Mouse (Mus musculus): Measurements from ENCODE around the gene Nabp2. TPM values are rescaled to one million over a fixed set of nuclear protein-coding genes. Genes with fewer than 3 reads are reported as not detected.

The Nabp2 gene
- polyA plus RNA-seq, 1 experiment from 2014 or later: 101 TPM

DNA sequence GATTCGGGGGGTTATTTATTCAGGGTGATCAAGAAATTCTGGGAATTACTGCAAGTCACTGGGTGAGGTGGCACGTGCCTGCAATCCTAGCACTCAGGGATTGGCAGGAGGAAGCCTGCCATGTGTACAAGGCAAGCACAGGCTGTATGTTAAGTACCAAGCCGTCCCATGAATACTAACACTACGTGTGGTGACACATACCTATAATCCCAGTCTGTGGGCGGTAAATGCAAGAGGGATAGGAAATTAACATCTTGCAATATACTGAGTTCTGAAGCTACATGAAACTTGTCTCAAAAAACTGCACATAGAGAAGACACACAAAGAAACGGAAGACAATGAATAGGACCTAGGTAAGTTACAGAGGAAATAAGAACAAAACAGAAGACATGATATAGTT is 39.7 kb upstream of the Nabp2 start:
- no peaks in the 10 kb centered on the region for H3K36me3 ChIP-seq (ENCODE audit: control insufficient read depth, insufficient read depth, low read length)
- no peak overlapping the region for H3K4me3 ChIP-seq (ENCODE audit: low read depth, low read length)
- no peaks in the 10 kb centered on the region for H3K9me3 ChIP-seq (ENCODE audit: control insufficient read depth, low read length)
- 83% methylated on average over 6 of the region's 6 CpGs for WGBS
- H3K27me3 ChIP-seq (replicated peaks; ENCODE audit: control insufficient read depth, insufficient read depth, low read length): no peaks in the 10 kb centered on the region
- ATAC-seq (replicated peaks; ENCODE audit: low FRiP score) (no peak), DNase-seq (ENCODE audit: low spot score) (no peak)
- H3K4me1 ChIP-seq (replicated peaks; ENCODE audit: control insufficient read depth, insufficient read depth, low read length): no peaks in the 10 kb centered on the region
- H3K4me2 ChIP-seq: no peak overlapping the region
- H3K9ac ChIP-seq (ENCODE audit: low read depth, low read length): no peak overlapping the region
- no peak overlapping the region for H3K27ac ChIP-seq (ENCODE audit: low read depth, low read length)

DNA sequence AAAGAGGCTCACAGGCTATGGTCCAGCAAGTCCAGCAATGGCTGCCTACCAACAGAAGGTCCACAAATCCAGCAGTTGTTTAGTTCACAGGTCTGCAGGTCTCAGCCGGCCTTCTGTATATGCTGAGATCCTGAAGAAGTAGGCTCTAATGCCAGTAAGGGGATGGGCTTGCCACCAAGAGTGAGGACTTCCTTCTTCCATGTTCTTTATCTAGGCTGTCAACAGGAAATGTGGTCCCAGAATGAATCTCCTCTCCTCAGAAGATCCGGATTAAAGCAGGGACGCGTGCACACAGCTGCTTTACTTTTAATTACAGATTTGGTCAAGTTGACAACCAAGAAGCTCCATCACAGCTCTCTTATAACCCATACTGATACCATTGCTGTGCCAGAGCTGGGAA is 34.1 kb upstream of the Nabp2 start:
- no peak for ATAC-seq (replicated peaks; ENCODE audit: low FRiP score)

GRCm38 (mm10) chr10:128444354-128444753 is 33.1 kb upstream of the Nabp2 start:
- peaks cover 6% of the 10 kb centered on the region; the same call in 1 of the 2 replicates for H3K36me3 ChIP-seq (ENCODE audit: control insufficient read depth, insufficient read depth, low read length)
- 74% methylated on average over 6 of the region's 6 CpGs for WGBS
- H3K9ac ChIP-seq (ENCODE audit: low read depth, low read length): no peak overlapping the region
- H3K9me3 ChIP-seq (ENCODE audit: control insufficient read depth, low read length): no peaks in the 10 kb centered on the region
- no peak overlapping the region for H3K4me2 ChIP-seq
- ATAC-seq (replicated peaks; ENCODE audit: low FRiP score) (no peak), DNase-seq (ENCODE audit: low spot score) (no peak)
- no peaks in the 10 kb centered on the region for H3K4me1 ChIP-seq (replicated peaks; ENCODE audit: control insufficient read depth, insufficient read depth, low read length)
- H3K27ac ChIP-seq (ENCODE audit: low read depth, low read length): no peak overlapping the region
- H3K4me3 ChIP-seq (ENCODE audit: low read depth, low read length): no peak overlapping the region
- H3K27me3 ChIP-seq (replicated peaks; ENCODE audit: control insufficient read depth, insufficient read depth, low read length): no peaks in the 10 kb centered on the region

More for the DNA sequence above, 34.1 kb upstream of the Nabp2 start:
- WGBS: 37% methylated on average over 4 of the region's 4 CpGs
- Histone ChIP-seq H3K4me1 (replicated peaks; ENCODE audit: control insufficient read depth, insufficient read depth, low read length) (no peaks in the 10 kb centered on the region), H3K27ac (ENCODE audit: low read depth, low read length) (no peak overlapping the region), H3K9me3 (ENCODE audit: control insufficient read depth, low read length) (no peaks in the 10 kb centered on the region), H3K4me3 (ENCODE audit: low read depth, low read length) (no peak overlapping the region), H3K9ac (ENCODE audit: low read depth, low read length) (no peak overlapping the region), H3K36me3 (ENCODE audit: control insufficient read depth, insufficient read depth, low read length) (no peaks in the 10 kb centered on the region; the same call in 1 of the 2 replicates), H3K27me3 (replicated peaks; ENCODE audit: control insufficient read depth, insufficient read depth, low read length) (no peaks in the 10 kb centered on the region), H3K4me2 (no peak overlapping the region)
- no peak for DNase-seq (ENCODE audit: low spot score)

- ATAC-seq (replicated peaks; ENCODE audit: low FRiP score): no peak
- Histone ChIP-seq H3K27ac (ENCODE audit: low read depth, low read length) (no peak overlapping the region), H3K4me3 (ENCODE audit: low read depth, low read length) (no peak overlapping the region), H3K9me3 (ENCODE audit: control insufficient read depth, low read length) (no peaks in the 10 kb centered on the region), H3K36me3 (ENCODE audit: control insufficient read depth, insufficient read depth, low read length) (peaks cover 21% of the 10 kb centered on the region), H3K9ac (ENCODE audit: low read depth, low read length) (no peak overlapping the region), H3K4me1 (replicated peaks; ENCODE audit: control insufficient read depth, insufficient read depth, low read length) (no peaks in the 10 kb centered on the region), H3K4me2 (no peak overlapping the region), H3K27me3 (replicated peaks; ENCODE audit: control insufficient read depth, insufficient read depth, low read length) (no peaks in the 10 kb centered on the region)
- DNase-seq (ENCODE audit: low spot score): no peak
- WGBS: 89% methylated on average over 1 of the region's 1 CpGs
Observed at GRCm38 (mm10) chr10:128442718-128443117, 31.4 kb upstream of the Nabp2 start.

- no peak for DNase-seq (ENCODE audit: low spot score)
- no peak overlapping the region for H3K27ac ChIP-seq (ENCODE audit: low read depth, low read length)
- H3K4me2 ChIP-seq: no peak overlapping the region
- H3K4me3 ChIP-seq (ENCODE audit: low read depth, low read length): no peak overlapping the region
- peaks cover 30% of the 10 kb centered on the region for H3K36me3 ChIP-seq (ENCODE audit: control insufficient read depth, insufficient read depth, low read length)
- H3K4me1 ChIP-seq (replicated peaks; ENCODE audit: control insufficient read depth, insufficient read depth, low read length): no peaks in the 10 kb centered on the region
- no peaks in the 10 kb centered on the region for H3K27me3 ChIP-seq (replicated peaks; ENCODE audit: control insufficient read depth, insufficient read depth, low read length)
- 86% methylated on average over 10 of the region's 10 CpGs for WGBS
- no peak for ATAC-seq (replicated peaks; ENCODE audit: low FRiP score)
- no peak overlapping the region for H3K9ac ChIP-seq (ENCODE audit: low read depth, low read length)
- H3K9me3 ChIP-seq (ENCODE audit: control insufficient read depth, low read length): no peaks in the 10 kb centered on the region
Observed at GRCm38 (mm10) chr10:128441324-128442119, 30.2 kb upstream of the Nabp2 start.

GRCm38 (mm10) chr10:128440407-128440806 is 29.1 kb upstream of the Nabp2 start:
- Histone ChIP-seq H3K9ac (ENCODE audit: low read depth, low read length) (no peak overlapping the region), H3K4me1 (replicated peaks; ENCODE audit: control insufficient read depth, insufficient read depth, low read length) (no peaks in the 10 kb centered on the region), H3K27ac (ENCODE audit: low read depth, low read length) (no peak overlapping the region), H3K36me3 (ENCODE audit: control insufficient read depth, insufficient read depth, low read length) (peaks cover 40% of the 10 kb centered on the region), H3K27me3 (replicated peaks; ENCODE audit: control insufficient read depth, insufficient read depth, low read length) (no peaks in the 10 kb centered on the region), H3K4me3 (ENCODE audit: low read depth, low read length) (no peak overlapping the region), H3K9me3 (ENCODE audit: control insufficient read depth, low read length) (no peaks in the 10 kb centered on the region), H3K4me2 (no peak overlapping the region)
- DNase-seq (ENCODE audit: low spot score): no peak
- ATAC-seq (replicated peaks; ENCODE audit: low FRiP score): no peak
- 66% methylated on average over 10 of the region's 10 CpGs for WGBS

DNA sequence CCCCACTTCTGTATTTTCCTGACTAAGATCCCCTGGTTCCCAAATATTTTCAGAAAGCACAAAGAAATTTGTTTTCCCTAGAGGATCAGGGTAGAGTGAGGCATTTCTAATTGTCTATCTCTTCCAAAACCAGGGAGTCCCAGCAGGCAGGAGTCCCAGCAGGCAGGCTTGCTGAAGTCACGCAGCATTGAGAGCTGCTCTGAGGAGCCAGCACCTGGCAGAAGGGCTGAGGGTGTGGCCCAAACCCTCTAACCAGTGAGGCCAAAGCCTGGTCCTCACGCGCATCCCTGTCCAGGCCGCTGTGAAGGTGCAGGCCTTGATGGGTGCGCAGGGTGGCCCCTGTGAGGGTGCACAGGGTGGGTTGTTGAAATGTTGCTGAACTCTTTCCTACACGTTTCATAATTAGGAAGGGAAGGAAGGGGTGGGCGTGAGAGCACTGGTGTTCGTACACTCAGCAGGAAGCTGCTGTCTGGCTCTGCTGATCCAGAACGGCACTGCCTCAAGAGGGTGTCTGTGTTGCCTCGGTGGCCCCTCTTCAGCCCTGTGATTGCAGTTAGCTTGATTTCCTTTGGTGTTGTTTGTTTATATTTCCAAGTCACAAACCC is 27.5 kb upstream of the Nabp2 start:
- no peak for ATAC-seq (replicated peaks; ENCODE audit: low FRiP score)
- H3K36me3 ChIP-seq (ENCODE audit: control insufficient read depth, insufficient read depth, low read length): peaks cover 44% of the 10 kb centered on the region

DNA sequence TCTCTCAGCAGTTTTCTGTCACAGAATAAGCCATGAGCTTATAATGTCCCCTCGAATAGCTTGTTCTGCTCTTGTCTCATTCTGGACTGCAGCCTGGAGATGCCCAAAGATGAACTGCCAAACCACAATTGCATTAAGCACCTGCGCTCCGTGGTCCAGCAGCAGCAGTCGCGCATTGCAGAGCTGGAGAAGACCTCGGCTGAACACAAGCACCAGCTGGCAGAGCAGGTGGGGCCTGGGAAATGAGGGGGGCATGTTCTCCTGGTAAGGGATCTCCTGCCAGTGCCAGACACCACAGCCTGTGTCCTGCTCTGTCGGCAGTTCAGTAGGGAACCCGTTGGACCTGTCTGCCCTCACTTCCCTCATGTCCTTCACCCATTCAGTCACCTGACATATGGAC is 25.1 kb upstream of the Nabp2 start:
- Histone ChIP-seq H3K27me3 (replicated peaks; ENCODE audit: control insufficient read depth, insufficient read depth, low read length) (no peaks in the 10 kb centered on the region), H3K9me3 (ENCODE audit: control insufficient read depth, low read length) (no peaks in the 10 kb centered on the region), H3K27ac (ENCODE audit: low read depth, low read length) (no peak overlapping the region), H3K4me1 (replicated peaks; ENCODE audit: control insufficient read depth, insufficient read depth, low read length) (no peaks in the 10 kb centered on the region), H3K36me3 (ENCODE audit: control insufficient read depth, insufficient read depth, low read length) (peaks cover 47% of the 10 kb centered on the region), H3K9ac (ENCODE audit: low read depth, low read length) (no peak overlapping the region), H3K4me3 (ENCODE audit: low read depth, low read length) (no peak overlapping the region), H3K4me2 (no peak overlapping the region)
- no peak for DNase-seq (ENCODE audit: low spot score)
- WGBS: 93% methylated on average over 8 of the region's 8 CpGs
- no peak for ATAC-seq (replicated peaks; ENCODE audit: low FRiP score)

More for the DNA sequence above, 27.5 kb upstream of the Nabp2 start:
- Histone ChIP-seq H3K4me3 (ENCODE audit: low read depth, low read length) (no peak overlapping the region), H3K4me1 (replicated peaks; ENCODE audit: control insufficient read depth, insufficient read depth, low read length) (no peaks in the 10 kb centered on the region), H3K27me3 (replicated peaks; ENCODE audit: control insufficient read depth, insufficient read depth, low read length) (no peaks in the 10 kb centered on the region), H3K27ac (ENCODE audit: low read depth, low read length) (no peak overlapping the region), H3K4me2 (no peak overlapping the region), H3K9me3 (ENCODE audit: control insufficient read depth, low read length) (no peaks in the 10 kb centered on the region), H3K9ac (ENCODE audit: low read depth, low read length) (no peak overlapping the region)
- DNase-seq (ENCODE audit: low spot score): no peak
- 75% methylated on average over 10 of the region's 10 CpGs for WGBS

DNA sequence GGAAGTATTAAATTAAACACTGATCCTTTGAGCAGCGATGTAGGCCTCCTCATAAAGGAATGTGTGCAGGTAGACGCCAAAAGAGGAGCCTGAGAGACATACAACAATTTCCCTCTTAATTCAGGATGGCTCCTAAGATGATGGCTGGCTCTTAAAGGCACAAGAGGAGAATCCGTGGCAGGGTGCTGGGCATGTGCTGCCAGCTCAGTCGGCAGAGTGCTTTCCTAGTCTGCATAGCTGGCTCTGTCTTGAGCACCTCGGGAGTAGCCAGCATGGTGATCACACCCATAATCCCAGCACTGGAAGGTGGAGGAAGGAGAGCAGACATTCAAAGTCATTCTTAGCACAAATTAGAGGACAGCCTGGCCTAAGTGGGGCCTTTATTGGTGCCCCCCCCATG is 24.6 kb upstream of the Nabp2 start:
- DNase-seq (ENCODE audit: low spot score) (no peak), ATAC-seq (replicated peaks; ENCODE audit: low FRiP score) (no peak)
- H3K4me3 ChIP-seq (ENCODE audit: low read depth, low read length): no peak overlapping the region
- H3K36me3 ChIP-seq (ENCODE audit: control insufficient read depth, insufficient read depth, low read length): peaks cover 49% of the 10 kb centered on the region
- H3K9ac ChIP-seq (ENCODE audit: low read depth, low read length): no peak overlapping the region
- no peak overlapping the region for H3K4me2 ChIP-seq
- WGBS: 90% methylated on average over 5 of the region's 5 CpGs
- H3K9me3 ChIP-seq (ENCODE audit: control insufficient read depth, low read length): no peaks in the 10 kb centered on the region
- no peaks in the 10 kb centered on the region for H3K4me1 ChIP-seq (replicated peaks; ENCODE audit: control insufficient read depth, insufficient read depth, low read length)
- H3K27ac ChIP-seq (ENCODE audit: low read depth, low read length): no peak overlapping the region
- no peaks in the 10 kb centered on the region for H3K27me3 ChIP-seq (replicated peaks; ENCODE audit: control insufficient read depth, insufficient read depth, low read length)
